Mouse (Mus musculus): ENCODE measurements around the gene Ctso. TPM values are rescaled to one million over a fixed set of nuclear protein-coding genes. Genes with fewer than 3 reads are reported as not detected.

Gene Ctso
- total and polyA plus RNA-seq, 3 experiments = 0.15 to 0.50 TPM; not detected in 1

DNA sequence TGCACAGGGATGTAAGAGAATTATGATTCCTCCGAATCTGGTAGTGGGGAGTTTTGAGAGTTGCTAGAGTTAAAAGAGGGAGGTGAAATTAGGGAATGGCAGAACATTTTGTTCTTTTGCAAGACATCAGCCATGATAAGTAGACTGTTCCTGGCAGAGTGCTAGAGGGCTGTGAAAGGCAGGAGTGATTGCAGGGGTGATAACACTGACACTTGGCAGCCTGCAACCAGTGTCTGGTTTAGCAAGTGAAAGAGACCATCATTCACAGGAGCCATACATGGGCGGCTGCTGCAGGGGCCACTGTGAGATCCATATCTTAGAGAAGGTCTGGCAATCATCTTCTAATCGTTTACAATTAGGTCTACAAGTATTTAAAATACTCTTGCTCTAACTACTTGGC, 6.5 kb downstream of the Ctso start:
- H3K27ac ChIP-seq (ENCODE audit: control insufficient read depth, low read depth, low read length) = no peak overlapping the region
- no peaks in the 10 kb centered on the region for H3K36me3 ChIP-seq (ENCODE audit: control insufficient read depth in 1 of 2, insufficient read depth in 2 of 2, low read length in 2 of 2)

DNA sequence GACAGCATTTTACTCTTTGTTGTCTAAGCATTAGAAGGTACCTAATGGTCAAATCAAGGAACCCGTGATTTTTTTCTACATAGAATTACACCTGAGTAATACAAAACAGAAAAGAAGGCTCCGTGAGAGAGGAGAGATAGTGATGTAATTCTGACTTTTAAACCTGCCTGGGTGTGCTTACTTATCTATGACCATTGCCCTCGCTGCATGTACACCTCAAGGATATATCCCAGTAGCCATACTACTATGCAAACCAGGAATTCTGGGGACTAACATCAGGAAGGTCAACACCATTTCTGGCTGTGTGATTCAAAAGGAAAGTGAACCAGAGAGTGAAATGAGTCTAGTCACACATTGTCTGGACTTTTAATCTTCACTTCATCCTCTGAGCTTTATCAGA, 9.9 kb downstream of the Ctso start:
- H3K36me3 ChIP-seq (ENCODE audit: control insufficient read depth in 1 of 2, insufficient read depth in 2 of 2, low read length in 2 of 2) = no peaks in the 10 kb centered on the region
- TF ChIP-seq MXI1 (IDR thresholded peaks at IDR 0.05; ENCODE audit: low read depth, low read length) (no peak), MAFK (IDR thresholded peaks at IDR 0.05; ENCODE audit: borderline replicate concordance, low read depth, low read length) (no peak), ZKSCAN1 (IDR thresholded peaks at IDR 0.05; ENCODE audit: low read depth, low read length) (no peak), TBP (IDR thresholded peaks at IDR 0.05; ENCODE audit: low read depth, low read length) (no peak), NELFE (IDR thresholded peaks at IDR 0.05; ENCODE audit: low read depth, low read length) (no peak), BHLHE40 (IDR thresholded peaks at IDR 0.05; ENCODE audit: borderline replicate concordance, low read depth, low read length) (no peak), EP300 (IDR thresholded peaks at IDR 0.05; ENCODE audit: low read depth in 1 of 2, low read length in 2 of 2) (no peak), CHD1 (IDR thresholded peaks at IDR 0.05; ENCODE audit: low read depth, low read length) (no peak), USF1 (IDR thresholded peaks at IDR 0.05; ENCODE audit: low read depth, low read length) (no peak), ELF1 (IDR thresholded peaks at IDR 0.05; ENCODE audit: low read depth, low read length) (no peak), KAT2A (conservative IDR thresholded peaks at IDR 0.05; ENCODE audit: low read depth, low read length) (no peak), ZC3H11A (IDR thresholded peaks at IDR 0.05; ENCODE audit: low read depth, low read length) (no peak), RAD21 (IDR thresholded peaks at IDR 0.05; ENCODE audit: low read depth, low read length) (no peak), GATA1 (IDR thresholded peaks at IDR 0.05; ENCODE audit: low read depth, low read length) (no peak), TCF12 (IDR thresholded peaks at IDR 0.05; ENCODE audit: low read depth, low read length) (no peak), MYC (IDR thresholded peaks at IDR 0.05; ENCODE audit: low read depth, low read length) (no peak), ETS1 (IDR thresholded peaks at IDR 0.05; ENCODE audit: low read depth, low read length) (no peak), ZMIZ1 (IDR thresholded peaks at IDR 0.05; ENCODE audit: low read depth, low read length) (no peak), SMC3 (IDR thresholded peaks at IDR 0.05; ENCODE audit: low read depth, low read length) (no peak)
- DNase-seq (ENCODE audit: low read depth, low spot score) = no peak

More for the DNA sequence above, 6.5 kb downstream of the Ctso start:
- Histone ChIP-seq H3K9ac (ENCODE audit: control insufficient read depth, low read depth, low read length, poor library complexity, severe bottlenecking) (no peak overlapping the region), H3K4me1 (ENCODE audit: control insufficient read depth in 1 of 2, insufficient read depth in 2 of 2, low read length in 2 of 2) (no peaks in the 10 kb centered on the region), H3K27me3 (ENCODE audit: control insufficient read depth in 1 of 2, insufficient read depth in 2 of 2, low read length in 2 of 2) (no peaks in the 10 kb centered on the region), H3K79me2 (ENCODE audit: control insufficient read depth, insufficient read depth, low read length, poor library complexity) (no peaks in the 10 kb centered on the region), H3K4me3 (ENCODE audit: control insufficient read depth in 1 of 2, insufficient read depth in 1 of 2, low read depth in 2 of 2, low read length in 2 of 2) (no peak overlapping the region), H3K9me3 (replicated peaks; ENCODE audit: insufficient read depth, low read length) (no peaks in the 10 kb centered on the region)
- no peak for DNase-seq (ENCODE audit: low read depth, low spot score)
- TF ChIP-seq CTCF (IDR thresholded peaks at IDR 0.05 in 2 of 3, conservative IDR thresholded peaks at IDR 0.05 in 1 of 3; ENCODE audit: control insufficient read depth in 1 of 3, insufficient read depth in 1 of 3, low read depth in 2 of 3, low read length in 3 of 3, poor library complexity in 1 of 3, severe bottlenecking in 1 of 3) = no peak
- no peak for TF ChIP-seq ZNF384 (IDR thresholded peaks at IDR 0.05; ENCODE audit: low read depth, low read length)
- no peak for TF ChIP-seq SMC3 (IDR thresholded peaks at IDR 0.05; ENCODE audit: low read depth, low read length)
- no peak for TF ChIP-seq UBTF (IDR thresholded peaks at IDR 0.05; ENCODE audit: borderline replicate concordance, insufficient read depth, low read depth, low read length)
- TF ChIP-seq TAL1 (IDR thresholded peaks at IDR 0.05; ENCODE audit: low read length) = no peak
- no peak for TF ChIP-seq ZC3H11A (IDR thresholded peaks at IDR 0.05; ENCODE audit: low read depth, low read length)
- TF ChIP-seq ZMIZ1 (IDR thresholded peaks at IDR 0.05; ENCODE audit: low read depth, low read length) = no peak
- no peak for TF ChIP-seq RCOR1 (IDR thresholded peaks at IDR 0.05; ENCODE audit: low read depth, low read length)
- TF ChIP-seq POLR2AphosphoS5 (IDR thresholded peaks at IDR 0.05; ENCODE audit: borderline replicate concordance, low read depth, low read length) = no peak
- no peak for TF ChIP-seq POLR2A (IDR thresholded peaks at IDR 0.05; ENCODE audit: control insufficient read depth in 1 of 2, insufficient read depth in 1 of 2, low read depth in 1 of 2, low read length in 2 of 2, poor library complexity in 1 of 2)
- TF ChIP-seq EP300 (IDR thresholded peaks at IDR 0.05; ENCODE audit: low read depth in 1 of 2, low read length in 2 of 2) = no peak
- TF ChIP-seq NRF1 (IDR thresholded peaks at IDR 0.05; ENCODE audit: insufficient read depth, low read depth, low read length, poor library complexity, severe bottlenecking) = no peak
- TF ChIP-seq CHD2 (IDR thresholded peaks at IDR 0.05; ENCODE audit: low read length) = no peak
- no peak for TF ChIP-seq RAD21 (IDR thresholded peaks at IDR 0.05; ENCODE audit: low read depth, low read length)
- no peak for TF ChIP-seq USF1 (IDR thresholded peaks at IDR 0.05; ENCODE audit: low read depth, low read length)

More for the DNA sequence above, 9.9 kb downstream of the Ctso start:
- H3K27me3 ChIP-seq (ENCODE audit: control insufficient read depth in 1 of 2, insufficient read depth in 2 of 2, low read length in 2 of 2) = no peaks in the 10 kb centered on the region
- no peak overlapping the region for H3K9ac ChIP-seq (ENCODE audit: control insufficient read depth, low read depth, low read length, poor library complexity, severe bottlenecking)
- H3K4me3 ChIP-seq (ENCODE audit: control insufficient read depth in 1 of 2, insufficient read depth in 1 of 2, low read depth in 2 of 2, low read length in 2 of 2) = no peak overlapping the region
- H3K9me3 ChIP-seq (replicated peaks; ENCODE audit: insufficient read depth, low read length) = no peaks in the 10 kb centered on the region
- no peak overlapping the region for H3K27ac ChIP-seq (ENCODE audit: control insufficient read depth, low read depth, low read length)
- H3K4me1 ChIP-seq (ENCODE audit: control insufficient read depth in 1 of 2, insufficient read depth in 2 of 2, low read length in 2 of 2) = no peaks in the 10 kb centered on the region
- no peaks in the 10 kb centered on the region for H3K79me2 ChIP-seq (ENCODE audit: control insufficient read depth, insufficient read depth, low read length, poor library complexity)
